Mouse (Mus musculus) spleen, adult 2 months (tissue): Measurements from ENCODE around the gene Bcl2l12.

Experiments used
- CTCF ChIP-seq: fragments of 200-500 bp; IDR thresholded peaks from 2 replicates; pipeline ENCODE4 v1.5.1; 2011; ENCODE audit warnings: mild to moderate bottlenecking, inconsistent platforms; ENCODE audit not compliant: insufficient read depth, insufficient read length, insufficient replicate concordance; ENCODE audit errors: extremely low read depth
- POLR2A ChIP-seq: fragments of 200-500 bp; IDR thresholded peaks from 2 replicates; pipeline ENCODE4 v1.6.1; 2011; ENCODE audit warnings: low read depth, low read length, inconsistent platforms

DNA sequence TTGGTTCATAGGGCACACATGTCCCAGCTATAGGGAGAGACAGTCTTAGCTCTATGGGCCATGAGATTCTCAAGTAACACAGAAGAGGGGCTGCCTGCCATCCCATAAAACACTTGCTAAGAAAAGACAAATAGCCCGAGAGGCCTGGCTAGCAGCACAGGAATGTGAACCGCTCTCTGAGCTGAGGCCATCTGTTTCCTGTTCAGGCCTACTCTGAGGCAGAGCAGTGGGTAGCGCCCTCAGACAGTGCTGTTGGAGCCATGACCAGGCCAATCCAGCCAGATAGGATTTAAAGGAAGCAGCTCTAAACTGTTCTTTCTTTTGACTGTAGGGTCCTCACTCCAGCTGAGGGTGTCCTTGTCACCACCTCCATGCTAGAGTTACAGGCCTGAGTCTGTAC is 6.0 kb upstream of the Bcl2l12 start:
- TF ChIP-seq CTCF (no peak), POLR2A (no peak)
